Mouse (Mus musculus) kidney, adult 2 months (tissue): ENCODE measurements around the gene Usp29.
A peak's percentile ranks its signal among the peaks of the same experiment; 100 is the strongest.

Source experiments
- CTCF ChIP-seq: fragments of 200-500 bp; conservative IDR thresholded peaks from 2 replicates; pipeline ENCODE4 v1.5.1; 2011; ENCODE audit warnings: low read depth, mild to moderate bottlenecking, control low read depth, low read length, moderate library complexity, mixed read lengths; ENCODE audit not compliant: insufficient read depth, insufficient read length
- POLR2A ChIP-seq: fragments of 200-500 bp; IDR thresholded peaks from one replicate; pipeline ENCODE4 v1.6.1; 2011; ENCODE audit warnings: low read depth, low read length, control low read depth

DNA sequence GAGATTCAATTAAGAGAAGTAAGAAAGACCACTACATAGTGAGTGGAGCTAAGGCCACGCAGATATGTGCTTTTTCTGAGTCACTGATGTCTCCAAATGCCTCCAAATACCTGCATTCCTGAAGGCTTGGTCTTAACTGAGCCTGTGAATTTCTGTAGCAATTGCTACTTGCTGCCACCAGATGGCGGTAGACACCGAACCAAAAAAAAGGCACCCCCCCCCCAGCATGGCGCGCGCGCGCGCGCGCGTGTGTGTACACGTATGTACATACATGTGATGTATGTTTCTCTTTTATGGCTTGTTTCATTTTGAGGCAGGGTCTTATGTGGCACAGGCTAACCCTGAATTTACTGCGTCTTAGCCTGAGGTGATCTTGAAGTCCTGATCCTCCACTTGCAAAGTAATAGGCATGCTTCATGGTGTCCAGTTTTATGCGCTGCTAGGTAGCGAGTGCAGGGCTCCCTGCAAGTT is 210.4 kb downstream of the Usp29 start:
- no peak for TF ChIP-seq POLR2A
- TF ChIP-seq CTCF, result peak; percentile 56
